Mouse (Mus musculus): ENCODE results near the gene Trim14. TPM values are rescaled to one million over a fixed set of nuclear protein-coding genes. Genes with fewer than 3 reads are reported as not detected.

The Trim14 gene
- polyA plus RNA-seq, 1 experiment from 2014 or later = 14.8 TPM

- H3K4me1 ChIP-seq (ENCODE audit: control insufficient read depth, insufficient read depth, low read length) = peaks cover 34% of the 10 kb centered on the region
- peak; percentile 34 for ATAC-seq
- under 1% methylated on average over 91 of the region's 111 CpGs for WGBS
- peak overlapping the region; percentile 99 for H3K9ac ChIP-seq (ENCODE audit: low read depth, low read length)
- H3K9me3 ChIP-seq (ENCODE audit: control insufficient read depth, low read length) = no peaks in the 10 kb centered on the region
- H3K4me2 ChIP-seq (ENCODE audit: low read depth, low read length) = peak overlapping the region; percentile 76
- H3K4me3 ChIP-seq (ENCODE audit: low read length) = peak overlapping the region; percentile 93
- no peaks in the 10 kb centered on the region for H3K27me3 ChIP-seq (replicated peaks; ENCODE audit: control insufficient read depth, insufficient read depth, low read length)
- H3K27ac ChIP-seq (ENCODE audit: low read length) = peak overlapping the region; percentile 99
- no peaks in the 10 kb centered on the region for H3K36me3 ChIP-seq (ENCODE audit: control insufficient read depth, insufficient read depth, low read length)
Observed at GRCm38 (mm10) chr4:46451758-46452480, 84.0 kb downstream of the Trim14 start.

- Histone ChIP-seq H3K9ac (ENCODE audit: low read depth, low read length) (peak overlapping the region; percentile 99), H3K36me3 (ENCODE audit: control insufficient read depth, insufficient read depth, low read length) (no peaks in the 10 kb centered on the region), H3K9me3 (ENCODE audit: control insufficient read depth, low read length) (no peaks in the 10 kb centered on the region), H3K4me2 (ENCODE audit: low read depth, low read length) (0 out of 2 replicates have a peak overlapping the region, but pooled peaks have one; percentile 76), H3K27ac (ENCODE audit: low read length) (peak overlapping the region; percentile 99), H3K4me1 (ENCODE audit: control insufficient read depth, insufficient read depth, low read length) (peaks cover 34% of the 10 kb centered on the region), H3K27me3 (replicated peaks; ENCODE audit: control insufficient read depth, insufficient read depth, low read length) (no peaks in the 10 kb centered on the region), H3K4me3 (ENCODE audit: low read length) (peak overlapping the region; percentile 93)
- peak; percentile 45 for ATAC-seq
- under 1% methylated on average over 45 of the region's 70 CpGs for WGBS
Observed at GRCm38 (mm10) chr4:46451240-46451757, 84.6 kb downstream of the Trim14 start.

- Histone ChIP-seq H3K27me3 (replicated peaks; ENCODE audit: control insufficient read depth, insufficient read depth, low read length) (no peaks in the 10 kb centered on the region), H3K36me3 (ENCODE audit: control insufficient read depth, insufficient read depth, low read length) (no peaks in the 10 kb centered on the region), H3K9ac (ENCODE audit: low read depth, low read length) (peak within 1 kb of the TSS; percentile 99), H3K4me3 (ENCODE audit: low read length) (peak within 1 kb of the TSS; percentile 93), H3K9me3 (ENCODE audit: control insufficient read depth, low read length) (no peaks in the 10 kb centered on the region), H3K4me2 (ENCODE audit: low read depth, low read length) (peak within 1 kb of the TSS; percentile 92), H3K27ac (ENCODE audit: low read length) (peak within 1 kb of the TSS; percentile 99), H3K4me1 (ENCODE audit: control insufficient read depth, insufficient read depth, low read length) (peaks cover 28% of the 10 kb centered on the region)
- peak; percentile 96 for ATAC-seq
- WGBS = under 1% methylated on average over 58 of the region's 66 CpGs
Observed at GRCm38 (mm10) chr4:46450519-46451131, 85.3 kb downstream of the Trim14 start, which contains the start of gene Anp32b. Anp32b (plus strand) TSS chr4:46450902.

GRCm38 (mm10) chr4:46450020-46450518, 85.9 kb downstream of the Trim14 start:
- Histone ChIP-seq H3K27me3 (replicated peaks; ENCODE audit: control insufficient read depth, insufficient read depth, low read length) (no peaks in the 10 kb centered on the region), H3K36me3 (ENCODE audit: control insufficient read depth, insufficient read depth, low read length) (no peaks in the 10 kb centered on the region), H3K4me2 (ENCODE audit: low read depth, low read length) (peak overlapping the region; percentile 92), H3K4me1 (ENCODE audit: control insufficient read depth, insufficient read depth, low read length) (peaks cover 22% of the 10 kb centered on the region), H3K27ac (ENCODE audit: low read length) (peak overlapping the region; percentile 99), H3K9ac (ENCODE audit: low read depth, low read length) (peak overlapping the region; percentile 99), H3K9me3 (ENCODE audit: control insufficient read depth, low read length) (no peaks in the 10 kb centered on the region), H3K4me3 (ENCODE audit: low read length) (peak overlapping the region; percentile 93)
- 28% methylated on average over 7 of the region's 7 CpGs for WGBS
- no peak for ATAC-seq

GRCm38 (mm10) chr4:46448886-46449285, 87.1 kb downstream of the Trim14 start:
- Histone ChIP-seq H3K27ac (ENCODE audit: low read length) (no peak overlapping the region), H3K9me3 (ENCODE audit: control insufficient read depth, low read length) (no peaks in the 10 kb centered on the region), H3K9ac (ENCODE audit: low read depth, low read length) (no peak overlapping the region), H3K27me3 (replicated peaks; ENCODE audit: control insufficient read depth, insufficient read depth, low read length) (no peaks in the 10 kb centered on the region), H3K4me1 (ENCODE audit: control insufficient read depth, insufficient read depth, low read length) (peaks cover 14% of the 10 kb centered on the region), H3K36me3 (ENCODE audit: control insufficient read depth, insufficient read depth, low read length) (no peaks in the 10 kb centered on the region), H3K4me2 (ENCODE audit: low read depth, low read length) (no peak overlapping the region), H3K4me3 (ENCODE audit: low read length) (no peak overlapping the region)
- no peak for ATAC-seq
- 45% methylated on average over 6 of the region's 6 CpGs for WGBS

- WGBS = 60% methylated on average over 1 of the region's 1 CpGs
- Histone ChIP-seq H3K27ac (ENCODE audit: low read length) (no peak overlapping the region), H3K4me1 (ENCODE audit: control insufficient read depth, insufficient read depth, low read length) (peaks cover under 1% of the 10 kb centered on the region; the same call in 1 of the 2 replicates), H3K4me3 (ENCODE audit: low read length) (no peak overlapping the region), H3K27me3 (replicated peaks; ENCODE audit: control insufficient read depth, insufficient read depth, low read length) (no peaks in the 10 kb centered on the region), H3K9ac (ENCODE audit: low read depth, low read length) (no peak overlapping the region), H3K4me2 (ENCODE audit: low read depth, low read length) (no peak overlapping the region), H3K36me3 (ENCODE audit: control insufficient read depth, insufficient read depth, low read length) (no peaks in the 10 kb centered on the region), H3K9me3 (ENCODE audit: control insufficient read depth, low read length) (no peaks in the 10 kb centered on the region)
- no peak for ATAC-seq
Observed at GRCm38 (mm10) chr4:46447461-46447860, 88.5 kb downstream of the Trim14 start.

GRCm38 (mm10) chr4:46445237-46445945, 90.5 kb downstream of the Trim14 start:
- Histone ChIP-seq H3K27me3 (replicated peaks; ENCODE audit: control insufficient read depth, insufficient read depth, low read length) (no peaks in the 10 kb centered on the region), H3K9me3 (ENCODE audit: control insufficient read depth, low read length) (no peaks in the 10 kb centered on the region), H3K4me2 (ENCODE audit: low read depth, low read length) (no peak overlapping the region), H3K9ac (ENCODE audit: low read depth, low read length) (no peak overlapping the region), H3K27ac (ENCODE audit: low read length) (peak overlapping the region; percentile 21; the same call in 1 of the 2 replicates), H3K4me3 (ENCODE audit: low read length) (no peak overlapping the region), H3K4me1 (ENCODE audit: control insufficient read depth, insufficient read depth, low read length) (no peaks in the 10 kb centered on the region), H3K36me3 (ENCODE audit: control insufficient read depth, insufficient read depth, low read length) (no peaks in the 10 kb centered on the region)
- 53% methylated on average over 9 of the region's 9 CpGs for WGBS
- ATAC-seq = peak; percentile 70
